Mouse (Mus musculus) left cerebral cortex, adult 18-20 months (tissue): ENCODE data around the gene 1700018F24Rik. TPM values are rescaled to one million over a fixed set of nuclear protein-coding genes. Genes with fewer than 3 reads are reported as not detected.
A peak's percentile ranks its signal among the peaks of the same experiment; 100 is the strongest.
"Not testable (repeated sequence)": the region's sequence is repeated elsewhere in the genome, so short reads cannot be mapped to it uniquely, and the experiment has no call there.

ENCODE experiments used
- DNase-seq, 2 experiments: peaks; one replicate each; pipeline ENCODE4 v3.0.0; 2021 to 2022; ENCODE audit warnings: low spot score in 2 of 2, mixed read lengths in 1 of 2
- total RNA-seq, 2 experiments: library from RNA; stranded (reverse); gene quantifications; 2 replicates each; pipeline ENCODE4 v1.2.3; 2021

Gene 1700018F24Rik
- total RNA-seq, 2 experiments from 2014 or later = not detected

- DNase-seq = no peak
These were observed 39.2 kb downstream of the 1700018F24Rik start for GRCm38 (mm10) chr5:145081866-145082613.

GRCm38 (mm10) chr5:145083201-145083600, 40.4 kb downstream of the 1700018F24Rik start:
- DNase-seq = not testable (repeated sequence)

GRCm38 (mm10) chr5:145083632-145084451, 41.1 kb downstream of the 1700018F24Rik start, which contains the start of the genes Arpc1a and Kpna7:
Arpc1a (plus strand) TSS chr5:145083830.
Kpna7 (minus strand) TSS chr5:145084030.
- peak; percentile 87 to 94 for DNase-seq

DNA sequence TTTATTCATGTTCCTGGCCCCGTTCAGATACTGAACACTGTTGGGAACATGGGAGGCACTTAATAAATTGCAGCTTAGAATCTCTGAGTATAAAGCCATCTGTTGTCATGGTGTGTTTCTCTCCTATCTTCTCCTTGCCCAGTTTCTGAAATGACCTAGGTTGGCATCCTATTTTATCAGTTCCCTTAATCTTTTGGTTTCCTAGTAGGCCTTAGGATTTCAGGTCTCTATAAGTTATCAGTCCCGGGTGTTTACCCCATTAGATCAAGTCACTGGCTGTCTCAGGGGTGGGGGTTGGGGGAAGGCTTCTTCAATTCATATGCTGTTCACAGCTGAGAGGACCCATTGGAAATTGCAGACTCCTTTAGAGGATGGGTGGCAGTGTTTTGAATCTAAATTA, 42.0 kb downstream of the 1700018F24Rik start:
- DNase-seq = no peak

DNA sequence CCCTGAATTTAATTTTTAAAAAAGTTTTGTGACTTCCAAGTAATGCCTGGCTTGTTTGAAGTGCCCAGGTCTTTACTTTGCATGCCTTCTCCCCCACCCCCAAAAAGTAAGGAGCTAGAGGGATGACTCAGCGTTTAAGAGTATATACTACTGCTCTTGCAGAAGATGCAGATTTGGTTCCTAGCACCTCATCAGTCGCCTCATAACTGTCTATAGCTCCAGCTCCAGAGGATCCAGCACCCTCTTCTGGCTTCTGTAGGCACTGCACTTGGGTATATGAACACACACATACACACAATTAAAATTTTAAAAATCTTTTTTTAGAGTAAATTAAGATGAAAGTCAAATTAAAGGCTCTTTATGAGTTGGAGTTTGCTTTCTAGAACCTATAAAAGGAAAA, 45.4 kb downstream of the 1700018F24Rik start:
- no peak for DNase-seq

- no peak for DNase-seq
These were observed 47.1 kb downstream of the 1700018F24Rik start for GRCm38 (mm10) chr5:145089878-145090277.

Other genes with a start within 250 kb of the 1700018F24Rik start
- gene Smurf1, start 77.1 kb upstream of the 1700018F24Rik start, total RNA-seq = 10 to 100 TPM; 37.9 to 38.7 TPM
- not detected for gene Gm4871, start 10.2 kb upstream of the 1700018F24Rik start, total RNA-seq
- 100 to 1,000 TPM; 199 to 210 TPM for gene Arpc1a, start 40.8 kb downstream of the 1700018F24Rik start, total RNA-seq
- not detected for gene Kpna7, start 41.0 kb downstream of the 1700018F24Rik start, total RNA-seq
- 10 to 100 TPM; 14.5 to 19.8 TPM for gene Arpc1b, start 71.2 kb downstream of the 1700018F24Rik start, total RNA-seq
- gene Pdap1, start 97.2 kb downstream of the 1700018F24Rik start, total RNA-seq = 10 to 100 TPM; 91.3 to 96.3 TPM
- gene Bud31, start 97.4 kb downstream of the 1700018F24Rik start, total RNA-seq = 10 to 100 TPM; 75.7 to 78.8 TPM
- gene Ptcd1, start 124.1 kb downstream of the 1700018F24Rik start, total RNA-seq = 10 to 100 TPM; 21.5 to 22.4 TPM
- gene Cpsf4, start 124.2 kb downstream of the 1700018F24Rik start, total RNA-seq = 10 to 100 TPM; 19.9 to 25.1 TPM
- 100 to 1,000 TPM; 223 to 245 TPM for gene Atp5j2, start 149.1 kb downstream of the 1700018F24Rik start, total RNA-seq
- 10 to 100 TPM; 11.8 to 15.8 TPM for gene Zkscan14, start 158.9 kb downstream of the 1700018F24Rik start, total RNA-seq
- gene Zkscan5, start 161.6 kb downstream of the 1700018F24Rik start, total RNA-seq = 1 to 10 TPM; 9.4 to 9.5 TPM
- gene Zfp655, start 188.7 kb downstream of the 1700018F24Rik start, total RNA-seq = 10 to 100 TPM; 30.0 to 33.0 TPM
- gene Zscan25, start 237.5 kb downstream of the 1700018F24Rik start, total RNA-seq = 10 to 100 TPM; 19.6 to 22.9 TPM